Mouse (Mus musculus) adrenal gland, postnatal 10 days (tissue): ENCODE data around the gene Trak1. TPM values are rescaled to one million over a fixed set of nuclear protein-coding genes. Genes with fewer than 3 reads are reported as not detected.

Experiments
- DNase-seq: peaks from one replicate; pipeline ENCODE4 v3.0.0; 2021; ENCODE audit warnings: mixed read lengths
- total RNA-seq, 2 experiments: library from RNA; stranded (reverse); gene quantifications; 2 replicates each; pipeline ENCODE4 v1.2.3; 2021

Trak1 gene
- total RNA-seq, 2 experiments from 2014 or later = 84.0 to 117 TPM

GRCm38 (mm10) chr9:121373512-121373911 is 76.2 kb downstream of the Trak1 start:
- no peak for DNase-seq

- DNase-seq = peak; percentile 75
Measured at GRCm38 (mm10) chr9:121374076-121374863, 77.0 kb downstream of the Trak1 start.

GRCm38 (mm10) chr9:121374864-121375255 is 77.6 kb downstream of the Trak1 start:
- no peak for DNase-seq

- no peak for DNase-seq
Measured at GRCm38 (mm10) chr9:121376094-121376493, 78.8 kb downstream of the Trak1 start.

- no peak for DNase-seq
Measured at GRCm38 (mm10) chr9:121380310-121380920, 83.1 kb downstream of the Trak1 start.

- no peak for DNase-seq
Measured at GRCm38 (mm10) chr9:121381678-121382297, 84.5 kb downstream of the Trak1 start.

- DNase-seq = no peak
Measured at GRCm38 (mm10) chr9:121382568-121382967, 85.3 kb downstream of the Trak1 start.

- no peak for DNase-seq
Measured at GRCm38 (mm10) chr9:121383180-121383586, 85.9 kb downstream of the Trak1 start.

- DNase-seq = no peak
Measured at GRCm38 (mm10) chr9:121384620-121385019, 87.3 kb downstream of the Trak1 start.

- DNase-seq = peak; percentile 87
Measured at GRCm38 (mm10) chr9:121385091-121385748, 87.9 kb downstream of the Trak1 start.

GRCm38 (mm10) chr9:121385749-121386350 is 88.5 kb downstream of the Trak1 start:
- DNase-seq = no peak

- DNase-seq = peak; percentile 53
Measured at GRCm38 (mm10) chr9:121387539-121388272, 90.4 kb downstream of the Trak1 start.

- DNase-seq = no peak
Measured at GRCm38 (mm10) chr9:121388273-121388931, 91.1 kb downstream of the Trak1 start.

GRCm38 (mm10) chr9:121389258-121389657 is 92.0 kb downstream of the Trak1 start:
- DNase-seq = no peak

GRCm38 (mm10) chr9:121391898-121392297 is 94.6 kb downstream of the Trak1 start:
- DNase-seq = no peak

- DNase-seq = peak; percentile 82
Measured at GRCm38 (mm10) chr9:121392427-121392826, 95.1 kb downstream of the Trak1 start.

- no peak for DNase-seq
Measured at GRCm38 (mm10) chr9:121393104-121393503, 95.8 kb downstream of the Trak1 start.

- DNase-seq = no peak
Measured at GRCm38 (mm10) chr9:121394882-121395281, 97.6 kb downstream of the Trak1 start.

GRCm38 (mm10) chr9:121395812-121396211 is 98.5 kb downstream of the Trak1 start:
- DNase-seq = peak; percentile 38

- no peak for DNase-seq
Measured at GRCm38 (mm10) chr9:121398100-121398760, 100.9 kb downstream of the Trak1 start.
